Mouse (Mus musculus) central nervous system, embryonic 18 days (tissue): ENCODE data around the gene Khdc1a. TPM values are rescaled to one million over a fixed set of nuclear protein-coding genes. Genes with fewer than 3 reads are reported as not detected.

Source experiments
- polyA plus RNA-seq: library from polyadenylated mRNA; depleted of rRNA; stranded (reverse); fragments of >200 nt; gene quantifications from 2 replicates; pipeline ENCODE4 v1.2.3, GENCODE M21; 2012; rRNA removed

The Khdc1a gene
- not detected in 2 replicates for polyA plus RNA-seq

DNA sequence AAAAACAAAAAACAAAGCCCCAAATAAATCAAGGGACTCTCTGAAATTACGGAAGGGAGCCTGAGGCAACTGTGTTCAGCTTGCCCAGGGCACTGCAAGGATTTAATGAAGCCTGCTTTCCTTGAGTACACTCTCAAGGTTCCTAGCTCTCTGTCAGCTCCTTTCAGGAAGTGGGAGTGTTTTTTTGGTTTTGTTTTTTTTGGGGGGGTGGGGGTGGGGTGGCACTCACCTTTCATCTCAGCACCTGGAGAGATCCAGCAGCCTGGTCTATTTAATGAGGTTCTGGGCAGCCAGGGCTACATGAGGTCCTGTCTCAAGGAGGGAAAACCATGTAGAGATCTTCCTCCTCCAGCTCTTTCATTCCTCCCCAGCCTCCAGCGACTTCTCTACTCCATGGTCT, at the start of gene Khdc1a:
Gene Khdc1a (plus strand): TSS at position 301 of the 400 bp plus-strand sequence.

DNA sequence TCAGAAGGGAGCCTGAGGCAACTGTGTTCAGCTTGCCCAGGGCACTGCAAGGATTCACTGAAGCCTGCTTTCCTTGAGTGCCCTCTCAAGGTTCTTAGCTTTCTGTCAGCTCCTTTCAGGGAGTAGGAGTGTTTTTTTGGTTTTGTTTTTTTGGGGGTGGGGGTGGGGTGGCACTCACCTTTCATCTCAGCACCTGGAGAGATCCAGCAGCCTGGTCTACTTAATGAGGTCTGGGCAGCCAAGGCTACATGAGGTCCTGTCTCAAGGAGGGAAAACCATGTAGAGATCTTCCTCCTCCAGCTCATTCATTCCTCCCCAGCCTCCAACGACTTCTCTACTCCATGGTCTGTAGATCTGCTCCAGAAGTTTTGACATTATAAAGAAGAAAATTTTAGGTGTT, 18.6 kb downstream of the Khdc1a start, which contains the start of gene Khdc1c:
Gene Khdc1c (plus strand): TSS at position 301 of the 400 bp plus-strand sequence.

DNA sequence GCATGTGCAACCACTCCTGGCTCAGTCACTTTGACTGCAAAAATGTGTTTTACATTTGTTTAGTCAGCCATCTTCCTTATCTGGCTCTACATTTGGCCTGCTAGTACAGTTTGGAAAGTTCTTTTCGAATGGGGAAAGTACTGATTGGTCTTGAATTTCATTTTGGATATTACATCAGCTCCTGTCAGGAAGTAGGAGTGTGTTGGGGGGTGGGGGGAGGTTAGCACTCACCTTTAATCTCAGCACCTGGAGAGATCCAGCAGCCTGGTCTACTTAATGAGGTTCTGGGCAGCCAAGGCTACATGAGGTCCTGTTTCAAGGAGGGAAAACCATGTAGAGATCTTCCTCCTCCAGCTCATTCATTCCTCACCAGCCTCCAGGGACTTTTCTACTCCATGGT, 33.8 kb downstream of the Khdc1a start, which contains the start of gene Khdc1b:
Gene Khdc1b (plus strand): TSS at position 301 of the 400 bp plus-strand sequence.

Other genes with a start within 250 kb of the Khdc1a start
- 15.7 and 18.5 TPM in 2 replicates for gene Tmem14a, start 131.1 kb upstream of the Khdc1a start, polyA plus RNA-seq
- gene Gsta3, start 109.1 kb upstream of the Khdc1a start, polyA plus RNA-seq: 0.76 and 0.98 TPM in 2 replicates
- not detected in 2 replicates for gene Khdc1c, start 18.7 kb downstream of the Khdc1a start, polyA plus RNA-seq
- gene Khdc1b, start 33.9 kb downstream of the Khdc1a start, polyA plus RNA-seq: not detected in 2 replicates